Mouse (Mus musculus): ENCODE measurements around the gene Zmynd10.

GRCm38 (mm10) chr9:107504662-107505537, 42.2 kb upstream of the Zmynd10 start:
- TF ChIP-seq FLI1 (IDR thresholded peaks at IDR 0.05; ENCODE audit: low read length) (no peak), GATA1 (IDR thresholded peaks at IDR 0.05; ENCODE audit: borderline replicate concordance, low read length) (no peak)

Data from megakaryocyte, embryonic 14.5 days (primary cell).